Mouse (Mus musculus) lung, postnatal 0 days (tissue): Measurements from ENCODE around the gene Os9. TPM values are rescaled to one million over a fixed set of nuclear protein-coding genes. Genes with fewer than 3 reads are reported as not detected.

Experiments used
- ATAC-seq: fragments of 200-750 bp; cut with Nextera tagmentation; 2 replicates; pipeline ENCODE4 v1.8.0; 2017; ENCODE audit warnings: moderate library complexity
- DNase-seq: peaks from one replicate; pipeline ENCODE4 v3.0.0-alpha.2; 2016; ENCODE audit warnings: low spot score
- H3K27ac ChIP-seq: fragments of 300-500 bp; sonication (generic); 2 replicates; pipeline ENCODE4 v1.5.1; 2014; ENCODE audit warnings: antibody characterized with exemption, mild to moderate bottlenecking, low read length, mixed read lengths
- H3K27me3 ChIP-seq: fragments of 300-500 bp; sonication (generic); replicated peaks from 2 replicates; pipeline ENCODE4 v1.6.1; 2014; ENCODE audit warnings: low read length, mixed read lengths; ENCODE audit not compliant: insufficient read depth
- H3K36me3 ChIP-seq: fragments of 300-500 bp; sonication (generic); 2 replicates; pipeline ENCODE4 v1.6.1; 2014; ENCODE audit warnings: low read length, mixed read lengths; ENCODE audit not compliant: insufficient read depth
- H3K4me1 ChIP-seq: fragments of 300-500 bp; sonication (generic); 2 replicates; pipeline ENCODE4 v1.6.1; 2014; ENCODE audit warnings: antibody characterized with exemption, low read depth, low read length, mixed read lengths; ENCODE audit not compliant: insufficient read depth
- H3K4me2 ChIP-seq: fragments of 300-500 bp; sonication (generic); replicated peaks from 2 replicates; pipeline ENCODE4 v1.6.1; 2014; ENCODE audit warnings: low read depth, mild to moderate bottlenecking, low read length, moderate library complexity, mixed read lengths
- H3K4me3 ChIP-seq: fragments of 300-500 bp; sonication (generic); 2 replicates; pipeline ENCODE4 v1.5.1; 2014; ENCODE audit warnings: low read depth, low read length
- H3K9ac ChIP-seq: fragments of 300-500 bp; sonication (generic); replicated peaks from 2 replicates; pipeline ENCODE4 v1.6.1; 2014; ENCODE audit warnings: low read depth, mild to moderate bottlenecking
- H3K9me3 ChIP-seq: fragments of 300-500 bp; sonication (generic); 2 replicates; pipeline ENCODE4 v1.6.1; 2016; ENCODE audit warnings: low read length, mixed read lengths
- CTCF ChIP-seq: IDR thresholded peaks from 2 replicates; pipeline ENCODE4 v1.5.1; 2016; ENCODE audit warnings: antibody characterized with exemption, mild to moderate bottlenecking
- EP300 ChIP-seq: IDR thresholded peaks from 2 replicates; pipeline ENCODE4 v1.6.1; 2016; ENCODE audit warnings: antibody characterized with exemption, mild to moderate bottlenecking, control low read depth
- WGBS: fragments of 180-500 bp; shearing (Covaris S2); extraction: QIAGEN DNeasy Blood & Tissue Kit; methylation state at CpG from one replicate; pipeline ENCODE4 v1.1.7; 2014; 5-methylcytosine and 5-hydroxymethylcytosine counted together
- polyA plus RNA-seq: library from polyadenylated mRNA; unstranded; fragments of >200 nt; fragmentation: Nextera tagmentation; extraction: Ambion mirVana; gene quantifications from 2 replicates; pipeline ENCODE4 v1.2.1, GENCODE M21; 2015

Gene Os9
- polyA plus RNA-seq, 1 experiment from 2014 or later = 112 TPM

GRCm38 (mm10) chr10:127059968-127060916, 60.7 kb downstream of the Os9 start, which contains the start of gene March9:
Gene March9 (minus strand): TSS chr10:127060184.
- ATAC-seq (peak; percentile 23), DNase-seq (peak; percentile 84)
- no peak for TF ChIP-seq EP300
- TF ChIP-seq CTCF = no peak
- Histone ChIP-seq H3K9ac (peak within 1 kb of the TSS; percentile 39; the same call in 1 of the 2 replicates), H3K36me3 (0 out of 2 replicates have a peak, but pooled peaks cover 2% of the 10 kb centered on the region), H3K4me2 (peak within 1 kb of the TSS; percentile 100), H3K27ac (no peak within 1 kb of the TSS), H3K9me3 (no peaks in the 10 kb centered on the region), H3K4me3 (peak within 1 kb of the TSS; percentile 70), H3K27me3 (0 out of 2 replicates have a peak, but pooled peaks cover 7% of the 10 kb centered on the region), H3K4me1 (peaks cover 6% of the 10 kb centered on the region; the same call in 1 of the 2 replicates)
- 3% methylated on average over 51 of the region's 72 CpGs for WGBS

GRCm38 (mm10) chr10:127059174-127059967, 61.6 kb downstream of the Os9 start:
- peaks cover 5% of the 10 kb centered on the region; the same call in 1 of the 2 replicates for H3K4me1 ChIP-seq
- 0 out of 2 replicates have a peak, but pooled peaks cover 7% of the 10 kb centered on the region for H3K27me3 ChIP-seq
- DNase-seq = no peak
- under 1% methylated on average over 19 of the region's 92 CpGs for WGBS
- H3K9ac ChIP-seq = peak overlapping the region; percentile 39; the same call in 1 of the 2 replicates
- peak overlapping the region; percentile 70 for H3K4me3 ChIP-seq
- H3K27ac ChIP-seq = no peak overlapping the region
- TF ChIP-seq EP300 (no peak), CTCF (no peak)
- peak overlapping the region; percentile 100 for H3K4me2 ChIP-seq
- H3K9me3 ChIP-seq = no peaks in the 10 kb centered on the region
- H3K36me3 ChIP-seq = no peaks in the 10 kb centered on the region
- ATAC-seq = no peak

- Histone ChIP-seq H3K9me3 (no peaks in the 10 kb centered on the region), H3K4me3 (peak overlapping the region; percentile 70), H3K4me1 (peaks cover 3% of the 10 kb centered on the region; the same call in 1 of the 2 replicates), H3K36me3 (no peaks in the 10 kb centered on the region), H3K9ac (no peak overlapping the region), H3K27ac (no peak overlapping the region), H3K4me2 (peak overlapping the region; percentile 100), H3K27me3 (0 out of 2 replicates have a peak, but pooled peaks cover 7% of the 10 kb centered on the region)
- DNase-seq (no peak), ATAC-seq (no peak)
- TF ChIP-seq CTCF (no peak), EP300 (no peak)
- 5% methylated on average over 8 of the region's 8 CpGs for WGBS
Measured at GRCm38 (mm10) chr10:127058708-127059107, 62.2 kb downstream of the Os9 start.

GRCm38 (mm10) chr10:127058161-127058560, 62.8 kb downstream of the Os9 start:
- TF ChIP-seq EP300 (no peak), CTCF (peak; percentile 94)
- H3K27me3 ChIP-seq = 0 out of 2 replicates have a peak, but pooled peaks cover 7% of the 10 kb centered on the region
- peak; percentile 78 for DNase-seq
- ATAC-seq = peak; percentile 24; the same call in 1 of the 2 replicates
- H3K4me2 ChIP-seq = peak overlapping the region; percentile 100
- no peak overlapping the region for H3K9ac ChIP-seq
- 0 out of 2 replicates have a peak overlapping the region, but pooled peaks have one; percentile 70 for H3K4me3 ChIP-seq
- peaks cover 3% of the 10 kb centered on the region; the same call in 1 of the 2 replicates for H3K4me1 ChIP-seq
- WGBS = under 1% methylated on average over 9 of the region's 9 CpGs
- no peaks in the 10 kb centered on the region for H3K9me3 ChIP-seq
- no peaks in the 10 kb centered on the region for H3K36me3 ChIP-seq
- H3K27ac ChIP-seq = no peak overlapping the region

- Histone ChIP-seq H3K4me1 (0 out of 2 replicates have a peak, but pooled peaks cover 3% of the 10 kb centered on the region), H3K36me3 (no peaks in the 10 kb centered on the region), H3K27ac (no peak overlapping the region), H3K4me3 (no peak overlapping the region), H3K27me3 (0 out of 2 replicates have a peak, but pooled peaks cover 7% of the 10 kb centered on the region), H3K4me2 (no peak overlapping the region), H3K9ac (no peak overlapping the region), H3K9me3 (no peaks in the 10 kb centered on the region)
- TF ChIP-seq CTCF (no peak), EP300 (no peak)
- WGBS = 87% methylated on average over 20 of the region's 20 CpGs
- ATAC-seq = no peak
- DNase-seq = no peak
Measured at GRCm38 (mm10) chr10:127056490-127056889, 64.4 kb downstream of the Os9 start.
